Mouse (Mus musculus): ENCODE measurements around the gene Capn6.

The Capn6 gene

GRCm38 (mm10) chrX:143827212-143827611 lies at the start of gene Capn6:
Capn6 (minus strand) TSS chrX:143827414.
- in situ Hi-C loops (cut with MboI; ENCODE audit: low pct_unique_long_range_greater_than_20kb in 1 of 2, low sequenced_read_pairs in 2 of 2, unreplicated experiment in 1 of 2): no loop called here

DNA sequence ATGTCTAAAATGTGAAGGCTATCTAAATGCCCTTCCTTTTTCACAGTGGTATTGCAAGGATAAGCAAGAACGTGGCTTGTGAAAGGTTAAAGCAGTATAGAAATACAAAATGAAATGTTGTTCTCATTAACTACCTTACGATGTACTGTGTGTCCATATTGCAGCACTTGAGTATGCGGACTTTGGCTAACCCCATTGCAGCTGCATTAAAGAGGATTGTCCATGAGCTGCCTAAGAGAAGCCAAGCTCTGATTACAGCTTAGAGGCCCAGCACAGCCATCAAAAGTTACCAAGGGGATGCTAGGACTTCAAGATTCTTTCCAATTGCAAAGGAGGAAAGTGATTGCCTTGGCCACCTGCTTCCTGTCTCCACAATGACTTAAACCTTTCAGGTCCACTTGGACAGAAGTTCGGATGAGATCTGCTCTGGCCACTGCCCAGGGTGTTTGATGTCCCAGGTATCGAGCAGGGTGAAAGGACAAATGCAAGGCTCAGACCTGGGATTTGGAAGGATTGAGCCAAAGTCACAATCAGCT lies 40.0 kb upstream of the Capn6 start:
- in situ Hi-C loops (cut with MboI; ENCODE audit: low pct_unique_long_range_greater_than_20kb in 1 of 2, low sequenced_read_pairs in 2 of 2, unreplicated experiment in 1 of 2): no loop called here

- in situ Hi-C loops (cut with MboI; ENCODE audit: low pct_unique_long_range_greater_than_20kb in 1 of 2, low sequenced_read_pairs in 2 of 2, unreplicated experiment in 1 of 2): no loop called here
Measured at GRCm38 (mm10) chrX:143851351-143851750, 24.1 kb upstream of the Capn6 start.

- in situ Hi-C loops (cut with MboI; ENCODE audit: low pct_unique_long_range_greater_than_20kb in 1 of 2, low sequenced_read_pairs in 2 of 2, unreplicated experiment in 1 of 2): no loop called here
Measured at GRCm38 (mm10) chrX:143849969-143850368, 22.8 kb upstream of the Capn6 start.

DNA sequence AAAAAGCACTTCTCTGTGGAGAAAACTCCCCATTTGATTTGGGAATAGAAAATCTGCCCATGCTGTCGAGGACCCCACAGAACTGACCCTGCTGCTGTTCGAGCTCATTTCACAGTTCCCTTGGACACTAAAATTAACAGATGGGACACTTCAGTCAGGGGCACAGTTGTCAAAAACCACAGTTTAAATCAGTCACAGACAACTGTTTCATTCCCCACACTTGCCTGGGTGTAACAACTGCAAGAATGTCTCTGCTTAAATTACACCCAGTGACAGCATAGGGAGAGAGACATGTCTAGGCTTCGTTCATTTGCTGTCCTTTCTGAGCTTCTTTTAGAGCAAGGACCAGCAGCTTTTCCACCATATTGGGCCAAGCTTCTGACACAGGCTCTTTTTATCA lies 19.4 kb upstream of the Capn6 start:
- in situ Hi-C loops (cut with MboI; ENCODE audit: low pct_unique_long_range_greater_than_20kb in 1 of 2, low sequenced_read_pairs in 2 of 2, unreplicated experiment in 1 of 2): no loop called here

DNA sequence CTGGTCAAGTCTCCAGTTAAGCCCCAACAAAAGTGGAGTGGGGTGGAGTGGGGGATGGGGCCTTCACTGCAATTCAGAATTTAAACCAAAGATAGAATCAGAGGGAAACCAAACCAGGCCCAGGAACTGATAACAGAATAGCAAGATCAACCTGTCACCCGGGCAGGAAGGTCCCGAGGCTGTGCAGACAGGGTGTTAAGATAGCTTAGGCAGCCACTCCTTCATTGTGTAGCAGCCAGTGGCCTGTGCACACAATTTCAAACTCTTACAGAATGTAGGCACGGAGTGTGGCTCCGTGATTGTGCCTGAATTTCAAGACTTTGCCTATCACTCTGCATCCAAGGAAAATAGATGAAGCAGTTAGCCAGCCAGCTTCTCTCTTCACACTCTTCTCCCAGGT lies 693 bp downstream of the Capn6 start:
- in situ Hi-C loops (cut with MboI; ENCODE audit: low pct_unique_long_range_greater_than_20kb in 1 of 2, low sequenced_read_pairs in 2 of 2, unreplicated experiment in 1 of 2): no loop called here

GRCm38 (mm10) chrX:143818961-143819360 lies 8.3 kb downstream of the Capn6 start:
- in situ Hi-C loops (cut with MboI; ENCODE audit: low pct_unique_long_range_greater_than_20kb in 1 of 2, low sequenced_read_pairs in 2 of 2, unreplicated experiment in 1 of 2): no loop called here

- in situ Hi-C loops (cut with MboI; ENCODE audit: low pct_unique_long_range_greater_than_20kb in 1 of 2, low sequenced_read_pairs in 2 of 2, unreplicated experiment in 1 of 2): no loop called here
Measured at GRCm38 (mm10) chrX:143815948-143816347, 11.3 kb downstream of the Capn6 start.

GRCm38 (mm10) chrX:143762556-143762955 lies 64.7 kb downstream of the Capn6 start:
- in situ Hi-C loops (cut with MboI; ENCODE audit: low pct_unique_long_range_greater_than_20kb in 1 of 2, low sequenced_read_pairs in 2 of 2, unreplicated experiment in 1 of 2): no loop called here

All from mouse embryonic stem cell (cell line).